Mouse (Mus musculus) liver, adult 2 months (tissue): Measurements from ENCODE around the gene Ak1. TPM values are rescaled to one million over a fixed set of nuclear protein-coding genes. Genes with fewer than 3 reads are reported as not detected.
A peak's percentile ranks its signal among the peaks of the same experiment; 100 is the strongest.

ENCODE experiments used
- DNase-seq: peaks from one replicate; pipeline ENCODE4 v3.0.0-alpha.2; 2011; ENCODE audit warnings: low read depth, low spot score; ENCODE audit errors: extremely low read depth
- H3K27ac ChIP-seq: fragments of 200-500 bp; replicated peaks from 2 replicates; pipeline ENCODE4 v1.5.1; 2012; ENCODE audit warnings: low read depth, mild to moderate bottlenecking, control low read depth, inconsistent platforms, low read length; ENCODE audit not compliant: insufficient read depth
- H3K27me3 ChIP-seq: fragments of 200-500 bp; 2 replicates; pipeline ENCODE4 v1.6.1; 2012; ENCODE audit warnings: mild to moderate bottlenecking, moderate library complexity, low read length, inconsistent platforms; ENCODE audit not compliant: control insufficient read depth, insufficient read depth
- H3K36me3 ChIP-seq: fragments of 200-500 bp; 2 replicates; pipeline ENCODE4 v1.6.1; 2012; ENCODE audit warnings: low read length, inconsistent platforms; ENCODE audit not compliant: control insufficient read depth, insufficient read depth
- H3K4me1 ChIP-seq: fragments of 200-500 bp; 2 replicates; pipeline ENCODE4 v1.6.1; 2011; ENCODE audit warnings: low read length; ENCODE audit not compliant: control insufficient read depth, insufficient read depth
- H3K4me3 ChIP-seq: fragments of 200-500 bp; 2 replicates; pipeline ENCODE4 v1.5.1; 2011; ENCODE audit warnings: low read depth, mild to moderate bottlenecking, control low read depth, low read length, moderate library complexity; ENCODE audit not compliant: insufficient read depth
- H3K79me2 ChIP-seq: fragments of 200-500 bp; 2 replicates; pipeline ENCODE4 v1.6.1; 2012; ENCODE audit warnings: inconsistent platforms, mild to moderate bottlenecking, low read length, moderate library complexity; ENCODE audit not compliant: control insufficient read depth, insufficient read depth
- H3K9ac ChIP-seq: fragments of 200-500 bp; 2 replicates; pipeline ENCODE4 v1.6.1; 2012; ENCODE audit warnings: low read depth, mild to moderate bottlenecking, control low read depth, inconsistent platforms, low read length
- CTCF ChIP-seq: fragments of 200-500 bp; IDR thresholded peaks from 2 replicates; pipeline ENCODE4 v1.5.1; 2011; ENCODE audit warnings: low read depth, low read length, control low read depth
- POLR2A ChIP-seq: fragments of 200-500 bp; IDR thresholded peaks from 2 replicates; pipeline ENCODE4 v1.6.1; 2011; ENCODE audit warnings: low read length, control low read depth; ENCODE audit not compliant: insufficient read depth; ENCODE audit errors: extremely low read depth
- WGBS: fragments of 180-500 bp; shearing (Covaris S2); methylation state at CpG from one replicate; pipeline ENCODE4 v1.1.7; 2018; 5-methylcytosine and 5-hydroxymethylcytosine counted together
- polyA plus RNA-seq: library from polyadenylated mRNA; depleted of rRNA; stranded (reverse); fragments of >200 nt; gene quantifications from 2 replicates; pipeline ENCODE4 v1.2.3, GENCODE M21; 2012
- total RNA-seq: library from RNA; depleted of rRNA; stranded (reverse); fragments of >200 nt; gene quantifications from 2 replicates; pipeline ENCODE4 v1.2.3, GENCODE M21; 2014

The Ak1 gene
- total and polyA plus RNA-seq, 2 experiments, result 0.26 to 1.4 TPM

- Histone ChIP-seq H3K36me3 (no peaks in the 10 kb centered on the region), H3K9ac (no peak overlapping the region), H3K4me1 (no peaks in the 10 kb centered on the region), H3K27ac (no peak overlapping the region), H3K4me3 (no peak overlapping the region), H3K79me2 (no peaks in the 10 kb centered on the region), H3K27me3 (no peaks in the 10 kb centered on the region)
- TF ChIP-seq POLR2A, result no peak
- no peak for TF ChIP-seq CTCF
- 91% methylated on average over 4 of the region's 4 CpGs for WGBS
- no peak for DNase-seq
These were observed 6.5 kb downstream of the Ak1 start for GRCm38 (mm10) chr2:32628044-32628550.

- TF ChIP-seq CTCF (no peak), POLR2A (no peak)
- WGBS, result 80% methylated on average over 5 of the region's 5 CpGs
- no peaks in the 10 kb centered on the region for H3K36me3 ChIP-seq
- H3K79me2 ChIP-seq, result no peaks in the 10 kb centered on the region
- no peaks in the 10 kb centered on the region for H3K4me1 ChIP-seq
- DNase-seq, result no peak
- no peak overlapping the region for H3K4me3 ChIP-seq
- no peak overlapping the region for H3K27ac ChIP-seq
- no peaks in the 10 kb centered on the region for H3K27me3 ChIP-seq
- no peak overlapping the region for H3K9ac ChIP-seq
These were observed 7.2 kb downstream of the Ak1 start for GRCm38 (mm10) chr2:32628729-32629128.

- H3K27me3 ChIP-seq, result no peaks in the 10 kb centered on the region
- no peaks in the 10 kb centered on the region for H3K79me2 ChIP-seq
- H3K36me3 ChIP-seq, result no peaks in the 10 kb centered on the region
- H3K27ac ChIP-seq, result no peak overlapping the region
- no peaks in the 10 kb centered on the region for H3K4me1 ChIP-seq
- DNase-seq, result no peak
- TF ChIP-seq CTCF, result no peak
- no peak for TF ChIP-seq POLR2A
- H3K9ac ChIP-seq, result no peak overlapping the region
- H3K4me3 ChIP-seq, result no peak overlapping the region
- 71% methylated on average over 9 of the region's 9 CpGs for WGBS
These were observed 7.9 kb downstream of the Ak1 start for GRCm38 (mm10) chr2:32629276-32629976.

GRCm38 (mm10) chr2:32630036-32630435 is 8.5 kb downstream of the Ak1 start:
- 79% methylated on average over 9 of the region's 9 CpGs for WGBS
- TF ChIP-seq POLR2A (no peak), CTCF (no peak)
- no peak for DNase-seq
- H3K36me3 ChIP-seq, result no peaks in the 10 kb centered on the region
- no peak overlapping the region for H3K9ac ChIP-seq
- no peak overlapping the region for H3K27ac ChIP-seq
- no peaks in the 10 kb centered on the region; the same call in 1 of the 2 replicates for H3K4me1 ChIP-seq
- no peak overlapping the region for H3K4me3 ChIP-seq
- no peaks in the 10 kb centered on the region for H3K27me3 ChIP-seq
- no peaks in the 10 kb centered on the region for H3K79me2 ChIP-seq

GRCm38 (mm10) chr2:32631046-32631445 is 9.5 kb downstream of the Ak1 start:
- no peak for DNase-seq
- 87% methylated on average over 10 of the region's 10 CpGs for WGBS
- Histone ChIP-seq H3K4me1 (no peaks in the 10 kb centered on the region; the same call in 1 of the 2 replicates), H3K79me2 (no peaks in the 10 kb centered on the region), H3K9ac (no peak overlapping the region), H3K27me3 (no peaks in the 10 kb centered on the region), H3K4me3 (no peak overlapping the region), H3K27ac (no peak overlapping the region), H3K36me3 (no peaks in the 10 kb centered on the region)
- no peak for TF ChIP-seq CTCF
- no peak for TF ChIP-seq POLR2A

- H3K4me1 ChIP-seq, result no peaks in the 10 kb centered on the region; the same call in 1 of the 2 replicates
These were observed 10.3 kb downstream of the Ak1 start for GRCm38 (mm10) chr2:32631737-32632394.

More at GRCm38 (mm10) chr2:32631737-32632394, 10.3 kb downstream of the Ak1 start:
- Histone ChIP-seq H3K79me2 (no peaks in the 10 kb centered on the region), H3K27ac (no peak overlapping the region), H3K36me3 (no peaks in the 10 kb centered on the region), H3K9ac (no peak overlapping the region), H3K27me3 (no peaks in the 10 kb centered on the region), H3K4me3 (no peak overlapping the region)
- TF ChIP-seq CTCF, result peak; percentile 92
- no peak for TF ChIP-seq POLR2A
- 34% methylated on average over 7 of the region's 7 CpGs for WGBS
- peak; percentile 55 for DNase-seq
